Mouse (Mus musculus) ES-Bruce4 (cell line): Measurements from ENCODE around the gene Olfr198.

Source experiments
- CTCF ChIP-seq: IDR thresholded peaks from one replicate; pipeline ENCODE4 v1.8.1; 2011; ENCODE audit warnings: low read depth, low read length
- EP300 ChIP-seq: IDR thresholded peaks from 2 replicates; pipeline ENCODE4 v1.6.1; 2011; ENCODE audit warnings: low read depth, low read length; ENCODE audit not compliant: insufficient read depth

DNA sequence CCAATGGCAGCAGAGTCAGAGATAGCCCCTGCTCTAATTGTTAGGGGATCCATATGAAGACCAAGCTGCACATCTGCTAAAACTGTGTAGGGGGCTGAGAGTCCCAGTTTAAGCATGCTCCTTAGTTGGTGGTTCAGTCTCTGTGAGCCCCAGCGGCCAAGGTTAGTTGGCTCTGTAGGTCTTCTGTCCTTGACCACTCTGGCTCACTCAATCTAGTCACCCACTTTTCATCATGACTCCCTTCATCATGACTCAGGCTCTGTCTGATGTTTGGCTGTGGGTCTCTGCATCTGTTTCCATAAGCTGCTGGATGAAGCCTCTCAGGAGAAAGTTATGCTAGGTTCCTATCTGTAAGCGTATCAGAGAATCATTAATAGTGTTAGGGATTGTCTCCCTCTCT is 51.3 kb downstream of the Olfr198 start:
- TF ChIP-seq CTCF, result no peak
- no peak for TF ChIP-seq EP300
